Mouse (Mus musculus): Measurements from ENCODE around the gene Hoxa6.

The Hoxa6 gene

GRCm38 (mm10) chr6:52227470-52228222 lies 19.1 kb upstream of the Hoxa6 start:
- no peak for DNase-seq (ENCODE audit: low spot score in 2 of 2)

- DNase-seq (ENCODE audit: low spot score in 2 of 2): no peak
These were observed 18.2 kb upstream of the Hoxa6 start for GRCm38 (mm10) chr6:52226569-52227257.

- no peak for DNase-seq (ENCODE audit: low spot score in 2 of 2)
These were observed 17.4 kb upstream of the Hoxa6 start for GRCm38 (mm10) chr6:52225612-52226568.

- no peak for DNase-seq (ENCODE audit: low spot score in 2 of 2)
These were observed 16.5 kb upstream of the Hoxa6 start for GRCm38 (mm10) chr6:52224895-52225611.

GRCm38 (mm10) chr6:52223939-52224760 lies 15.6 kb upstream of the Hoxa6 start:
- no peak for DNase-seq (ENCODE audit: low spot score in 2 of 2)

- DNase-seq (ENCODE audit: low spot score in 2 of 2): no peak
These were observed 14.2 kb upstream of the Hoxa6 start for GRCm38 (mm10) chr6:52222729-52223128.

- no peak for DNase-seq (ENCODE audit: low spot score in 2 of 2)
These were observed 13.6 kb upstream of the Hoxa6 start for GRCm38 (mm10) chr6:52221993-52222685.

GRCm38 (mm10) chr6:52221337-52221992 lies 12.9 kb upstream of the Hoxa6 start, which contains the start of gene Hoxa7:
TSS of gene Hoxa7 (minus strand) at chr6:52221854.
- DNase-seq (ENCODE audit: low spot score in 2 of 2): peak; percentile 75 to 90

GRCm38 (mm10) chr6:52220865-52221310 lies 12.4 kb upstream of the Hoxa6 start:
- no peak for DNase-seq (ENCODE audit: low spot score in 2 of 2)

- DNase-seq (ENCODE audit: low spot score in 2 of 2): no peak
These were observed 11.7 kb upstream of the Hoxa6 start for GRCm38 (mm10) chr6:52220003-52220864.

- no peak for DNase-seq (ENCODE audit: low spot score in 2 of 2)
These were observed 10.9 kb upstream of the Hoxa6 start for GRCm38 (mm10) chr6:52219234-52219942.

GRCm38 (mm10) chr6:52218643-52219215 lies 10.2 kb upstream of the Hoxa6 start:
- peak in 1 of 2 experiments; percentile 49 for DNase-seq (ENCODE audit: low spot score in 2 of 2)

- peak in 1 of 2 experiments; percentile 53 for DNase-seq (ENCODE audit: low spot score in 2 of 2)
These were observed 9.5 kb upstream of the Hoxa6 start for GRCm38 (mm10) chr6:52217895-52218642.

GRCm38 (mm10) chr6:52217459-52217768 lies 8.9 kb upstream of the Hoxa6 start:
- DNase-seq (ENCODE audit: low spot score in 2 of 2): peak in 1 of 2 experiments; percentile 75

- DNase-seq (ENCODE audit: low spot score in 2 of 2): peak in 1 of 2 experiments; percentile 63
These were observed 8.4 kb upstream of the Hoxa6 start for GRCm38 (mm10) chr6:52216691-52217458.
